Mouse (Mus musculus): ENCODE measurements at regions not wholly inside any gene's neighbourhood (a gene's known extent, or its start where the extent isn't known, plus 50 kb on each side); places are given as distances from the start of the nearest gene placed in this dataset.

DNA sequence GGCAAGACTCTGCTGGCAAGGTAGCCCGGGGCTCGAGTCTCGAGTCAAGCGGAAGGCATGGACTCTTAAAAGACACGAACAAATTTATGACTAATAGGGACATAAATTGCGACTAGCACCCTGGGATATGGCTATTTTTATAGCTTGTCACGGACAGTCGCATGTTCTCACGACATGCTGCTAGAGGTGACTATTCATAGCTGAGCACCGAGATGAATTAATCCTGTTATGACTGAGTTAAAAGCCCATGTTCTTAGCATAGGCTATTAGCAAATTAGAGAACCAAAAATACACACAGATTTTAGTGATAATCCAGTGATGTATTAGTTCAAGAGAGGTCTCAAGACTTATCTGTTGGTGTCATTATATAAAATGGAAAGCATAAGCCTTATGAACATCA lies 539.2 kb downstream of the Gm19410 start:
- ATAC-seq (ENCODE audit: extremely low read depth, insufficient number of reproducible peaks, low FRiP score, poor library complexity, severe bottlenecking), result no peak

DNA sequence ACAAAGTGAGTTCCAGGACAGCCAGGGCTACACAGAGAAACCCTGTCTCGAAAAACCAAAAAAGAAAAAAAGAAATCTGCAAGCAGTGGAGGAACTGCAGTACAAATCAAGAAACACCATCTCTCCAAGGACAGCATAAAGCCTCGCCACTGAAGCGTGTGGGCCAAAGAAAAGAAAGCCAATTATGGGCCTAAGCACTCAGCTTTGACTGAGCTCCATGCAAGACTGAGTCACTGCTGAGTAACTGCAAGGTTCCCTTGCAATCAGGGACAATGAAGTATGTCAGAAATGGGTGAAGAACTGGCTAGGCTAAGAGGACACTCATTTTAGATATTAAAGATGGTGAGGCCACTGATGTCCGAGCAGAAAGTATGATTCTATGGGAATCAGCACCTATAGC lies 540.7 kb downstream of the Gm19410 start:
- ATAC-seq (ENCODE audit: extremely low read depth, insufficient number of reproducible peaks, low FRiP score, poor library complexity, severe bottlenecking), result no peak

DNA sequence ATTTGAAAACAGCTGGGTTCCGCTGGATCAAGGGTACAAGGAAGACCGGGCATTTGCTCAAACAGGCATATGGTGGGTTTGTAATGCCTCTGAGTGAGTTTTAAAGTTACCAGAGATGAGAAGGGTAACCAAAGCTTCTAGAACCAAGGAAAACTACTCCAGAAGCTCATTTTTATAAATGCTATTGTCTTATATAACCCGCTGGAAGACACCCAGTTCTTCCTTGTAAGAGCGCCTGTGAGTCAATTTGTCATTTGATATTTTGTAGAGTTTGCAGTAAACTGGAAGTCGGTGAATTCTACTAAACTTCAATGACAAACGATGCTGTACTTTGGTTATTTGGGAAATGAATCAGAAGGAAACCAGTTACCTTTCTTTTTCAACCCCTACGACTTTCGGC lies 541.9 kb downstream of the Gm19410 start:
- no peak for ATAC-seq (ENCODE audit: extremely low read depth, insufficient number of reproducible peaks, low FRiP score, poor library complexity, severe bottlenecking)

DNA sequence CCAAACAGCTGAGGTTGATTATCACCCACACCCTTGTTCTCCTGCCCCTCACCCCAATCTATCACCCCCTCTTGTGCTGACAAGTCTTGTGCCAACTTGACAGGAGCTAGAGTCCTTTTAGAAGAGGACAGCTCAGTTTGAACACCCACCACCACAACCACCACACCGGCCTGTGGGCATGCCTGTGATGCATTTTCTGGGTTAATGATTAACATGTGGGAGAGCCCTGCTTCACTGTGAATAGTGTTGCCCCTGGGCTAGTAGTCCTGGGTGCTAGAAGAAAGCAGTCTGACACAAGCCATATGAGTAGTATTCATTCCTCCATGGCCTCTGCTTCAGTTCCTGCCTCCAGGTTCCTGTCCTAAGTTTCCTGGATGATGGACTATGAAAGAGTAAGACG lies 542.5 kb downstream of the Gm19410 start:
- ATAC-seq (ENCODE audit: extremely low read depth, insufficient number of reproducible peaks, low FRiP score, poor library complexity, severe bottlenecking), result no peak

DNA sequence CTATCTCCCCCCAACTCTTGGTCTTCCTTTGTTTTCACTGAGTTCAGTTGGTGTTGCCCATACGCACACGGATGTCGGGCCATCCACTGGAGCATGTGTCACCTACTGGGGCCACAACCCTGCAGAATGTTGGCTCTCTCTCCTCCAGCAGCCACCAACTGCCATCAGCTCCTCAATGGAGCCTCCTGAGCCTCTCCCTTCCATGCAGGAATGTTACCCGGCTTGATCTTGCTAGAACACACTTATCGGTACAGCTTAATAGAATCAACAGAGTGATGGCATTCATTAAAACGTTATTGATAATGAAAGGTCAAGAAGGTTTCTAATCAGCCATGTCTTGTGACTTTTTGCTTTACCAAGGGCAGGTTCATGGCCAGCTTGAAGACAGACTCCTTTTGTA lies 543.7 kb downstream of the Gm19410 start:
- no peak for ATAC-seq (ENCODE audit: extremely low read depth, insufficient number of reproducible peaks, low FRiP score, poor library complexity, severe bottlenecking)

DNA sequence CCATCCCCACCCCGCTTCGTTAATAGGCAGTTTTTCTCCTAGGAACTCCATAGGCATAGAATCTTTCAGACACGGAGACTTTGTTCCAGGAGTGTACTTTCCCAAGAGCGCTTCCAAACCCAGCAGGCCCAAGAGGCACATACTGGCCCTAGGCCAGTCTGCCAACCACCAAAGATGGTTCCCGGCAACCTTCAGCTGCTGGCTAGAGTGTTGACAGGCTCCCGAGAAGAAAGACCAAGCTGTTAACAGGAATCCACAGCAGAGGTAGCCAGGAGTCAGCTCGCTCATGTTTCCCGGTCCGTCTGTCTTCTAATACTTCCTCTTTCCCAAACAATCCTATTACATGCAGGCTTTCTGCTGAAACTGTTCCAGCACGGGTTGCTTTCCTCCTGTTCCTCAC lies 544.4 kb downstream of the Gm19410 start:
- ATAC-seq (ENCODE audit: extremely low read depth, insufficient number of reproducible peaks, low FRiP score, poor library complexity, severe bottlenecking), result no peak

DNA sequence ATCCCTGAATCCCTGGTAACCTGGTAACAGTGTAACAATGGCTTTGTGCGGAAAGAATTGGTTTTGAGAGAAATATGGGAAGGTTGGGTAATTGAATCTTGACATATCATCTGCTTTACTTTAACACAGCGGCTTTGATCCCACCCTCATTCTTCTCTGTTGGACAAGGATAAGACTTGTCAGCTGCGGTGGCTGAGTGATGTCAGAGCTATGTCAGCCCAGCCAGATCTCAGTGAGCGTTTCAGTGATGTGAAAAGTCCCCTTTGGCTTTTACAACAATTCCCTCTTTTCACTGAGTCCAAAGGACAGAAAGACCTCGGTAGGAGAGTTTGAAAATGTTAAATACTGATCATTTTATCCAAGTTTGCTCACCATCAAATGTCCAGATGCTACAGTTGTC lies 546.1 kb downstream of the Gm19410 start:
- ATAC-seq (ENCODE audit: extremely low read depth, insufficient number of reproducible peaks, low FRiP score, poor library complexity, severe bottlenecking), result no peak

DNA sequence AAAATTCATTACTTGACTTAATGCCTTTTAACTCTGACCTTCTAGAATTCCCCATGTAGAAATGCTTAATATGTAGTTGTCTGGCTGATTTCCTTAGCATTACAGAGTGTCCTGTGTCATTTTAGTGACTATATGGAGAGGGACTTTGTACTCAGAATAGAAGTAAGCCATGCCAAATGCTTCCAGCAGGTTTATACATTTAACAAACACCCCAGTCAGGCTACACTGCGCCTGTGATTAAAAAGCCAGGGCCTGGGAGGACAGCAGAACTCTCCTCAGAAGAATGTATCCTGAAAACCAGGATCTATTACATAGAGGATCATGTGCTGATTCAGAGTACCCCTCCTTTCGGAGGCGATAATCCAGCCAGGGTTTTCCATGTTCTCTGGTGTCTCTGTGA lies 547.4 kb downstream of the Gm19410 start:
- ATAC-seq (ENCODE audit: extremely low read depth, insufficient number of reproducible peaks, low FRiP score, poor library complexity, severe bottlenecking), result no peak

DNA sequence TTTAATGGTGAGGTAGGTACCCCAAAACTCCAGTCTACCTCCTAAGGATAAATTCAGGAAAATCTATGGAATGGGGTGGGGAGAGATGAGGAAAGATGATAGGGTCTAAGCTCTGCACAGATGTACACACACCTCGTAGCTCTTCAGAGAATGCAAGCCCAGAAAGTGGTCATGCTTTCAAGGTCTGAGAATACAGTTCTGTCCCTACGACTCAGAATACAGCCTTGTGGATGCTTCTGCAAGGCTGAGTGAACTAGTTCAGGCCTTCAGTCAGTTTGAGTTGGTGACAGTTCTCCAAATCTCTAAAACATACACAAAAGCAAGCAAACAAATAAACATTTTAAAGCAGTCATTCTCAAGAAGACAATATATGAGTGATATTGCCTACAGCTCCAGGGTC lies 552.8 kb downstream of the Gm19410 start:
- ATAC-seq (ENCODE audit: extremely low read depth, insufficient number of reproducible peaks, low FRiP score, poor library complexity, severe bottlenecking), result no peak

DNA sequence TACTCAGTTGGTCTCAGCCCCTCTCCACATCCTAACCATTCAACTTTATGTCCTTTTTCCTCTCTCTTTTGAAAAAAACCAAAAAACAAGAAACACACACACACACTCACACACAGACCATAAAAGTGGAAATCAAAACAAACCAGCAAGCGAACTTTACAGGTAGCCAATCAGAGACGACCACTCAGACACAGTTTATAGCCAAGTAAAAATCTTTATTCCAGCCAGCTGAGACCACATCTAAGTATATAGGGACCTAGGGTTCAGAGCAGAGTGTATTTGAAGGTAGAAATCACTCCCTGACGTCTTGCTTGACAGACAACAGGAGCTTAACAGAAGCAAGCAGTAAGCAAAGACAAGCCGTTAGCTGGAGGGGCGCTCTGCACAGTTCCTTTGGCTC lies 553.3 kb downstream of the Gm19410 start:
- ATAC-seq (ENCODE audit: extremely low read depth, insufficient number of reproducible peaks, low FRiP score, poor library complexity, severe bottlenecking), result no peak

DNA sequence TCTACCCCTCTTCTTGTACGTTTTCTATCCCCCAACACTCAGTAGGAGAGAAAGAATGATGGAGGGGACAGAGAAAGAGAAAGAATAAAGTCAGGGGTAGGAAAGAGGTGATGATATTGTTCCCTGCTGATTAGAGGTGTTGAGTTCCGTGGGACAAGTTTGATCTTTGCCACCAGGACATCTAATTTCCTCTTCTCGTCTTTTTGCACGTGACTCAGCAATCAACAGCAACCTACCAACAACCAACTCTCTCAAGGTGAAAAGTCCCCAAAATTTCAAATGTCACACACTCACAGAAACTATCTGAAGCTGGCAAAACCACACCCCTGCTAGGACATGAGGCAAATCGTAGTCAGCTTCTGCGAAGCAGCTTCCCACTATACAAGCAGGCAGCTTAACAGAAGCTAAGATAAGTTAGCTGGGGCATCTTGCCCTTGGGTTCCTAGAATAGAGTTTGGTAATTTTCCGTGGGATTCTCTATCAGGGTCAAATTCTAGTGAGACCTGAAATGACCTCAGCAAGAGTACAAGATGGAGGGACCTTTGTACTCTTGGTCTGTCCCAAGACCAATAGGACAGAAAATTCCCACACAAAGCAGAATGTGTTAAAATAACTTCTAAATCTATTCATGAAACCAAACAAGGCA lies 553.8 kb downstream of the Gm19410 start:
- ATAC-seq (ENCODE audit: extremely low read depth, insufficient number of reproducible peaks, low FRiP score, poor library complexity, severe bottlenecking), result no peak

DNA sequence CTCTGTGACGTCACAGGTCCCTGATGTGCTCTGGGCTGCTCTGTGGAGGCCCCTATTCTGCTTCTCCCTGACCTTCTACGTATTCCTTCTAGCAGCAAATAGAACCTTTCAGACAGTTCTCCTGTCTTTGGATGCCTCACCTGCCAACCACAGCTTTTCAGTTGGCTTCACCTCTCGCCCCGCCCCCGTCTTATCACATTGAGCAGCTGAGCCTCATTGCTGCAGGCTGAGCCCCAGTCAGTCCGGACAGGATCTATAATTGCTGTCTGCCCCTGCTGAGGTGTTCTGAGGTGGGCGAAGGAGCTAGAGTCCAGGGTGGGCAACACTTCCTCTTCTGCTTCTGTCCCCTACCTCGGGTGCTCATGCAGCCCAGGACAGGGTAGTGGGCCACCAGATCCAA lies 556.5 kb downstream of the Gm19410 start:
- no peak for ATAC-seq (ENCODE audit: extremely low read depth, insufficient number of reproducible peaks, low FRiP score, poor library complexity, severe bottlenecking)

DNA sequence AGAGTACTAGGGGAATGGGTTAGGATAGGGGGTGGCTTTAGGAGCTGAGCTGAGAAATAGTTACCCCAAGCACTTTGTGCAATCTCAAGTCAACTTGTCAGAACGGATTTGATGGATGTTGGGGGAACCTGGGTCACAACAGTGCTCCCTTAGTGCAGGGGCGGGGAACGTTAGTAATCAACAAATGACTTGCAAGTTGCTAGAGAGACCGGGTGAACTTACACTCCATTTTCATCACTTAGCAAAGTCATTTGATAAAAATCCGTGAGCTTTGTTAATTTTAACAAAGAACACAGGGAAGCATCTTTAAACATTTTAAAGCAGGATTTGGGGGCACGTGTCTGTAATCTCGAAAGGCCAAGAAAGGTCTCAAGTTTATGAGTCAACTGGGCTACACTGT lies 557.0 kb downstream of the Gm19410 start:
- no peak for ATAC-seq (ENCODE audit: extremely low read depth, insufficient number of reproducible peaks, low FRiP score, poor library complexity, severe bottlenecking)

DNA sequence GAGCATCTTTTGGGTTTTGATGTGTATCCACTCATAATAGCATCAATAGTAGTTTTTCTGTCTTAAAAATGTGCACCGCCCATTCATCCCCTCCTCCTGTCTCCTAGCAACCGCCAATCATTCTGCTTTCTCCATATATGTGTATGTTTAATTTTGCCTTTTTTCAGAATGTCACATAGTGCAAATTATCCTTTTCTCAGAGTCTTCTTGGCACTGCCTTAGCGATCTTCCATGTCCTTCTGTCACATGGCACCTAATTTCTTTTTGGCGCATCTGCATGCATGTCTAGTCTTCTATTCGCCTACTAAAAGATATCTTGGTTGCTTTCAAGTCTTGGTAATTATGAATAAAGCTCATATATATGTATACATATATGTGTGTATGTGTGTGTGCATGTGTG lies 573.0 kb downstream of the Gm19410 start:
- ATAC-seq (ENCODE audit: extremely low read depth, insufficient number of reproducible peaks, low FRiP score, poor library complexity, severe bottlenecking), result no peak

DNA sequence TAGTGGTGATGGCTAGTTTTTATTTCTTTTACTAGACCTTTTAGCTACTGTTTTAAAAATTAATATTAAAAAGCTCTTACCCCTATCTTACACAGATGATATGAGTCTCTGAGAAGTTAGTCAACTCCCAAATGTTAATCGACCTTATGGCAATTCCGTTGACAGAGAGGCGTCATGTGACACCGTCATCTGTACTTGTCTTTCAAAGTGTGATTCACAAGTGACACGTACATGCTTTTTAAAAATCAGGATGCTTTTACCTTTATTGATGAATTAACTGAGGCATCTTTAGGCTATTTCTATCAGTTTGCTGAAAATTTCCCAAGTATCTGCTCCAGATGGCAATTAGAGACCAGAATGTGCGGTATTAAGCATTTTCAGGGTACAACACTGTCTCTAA lies 573.9 kb downstream of the Gm19410 start:
- no peak for ATAC-seq (ENCODE audit: extremely low read depth, insufficient number of reproducible peaks, low FRiP score, poor library complexity, severe bottlenecking)

DNA sequence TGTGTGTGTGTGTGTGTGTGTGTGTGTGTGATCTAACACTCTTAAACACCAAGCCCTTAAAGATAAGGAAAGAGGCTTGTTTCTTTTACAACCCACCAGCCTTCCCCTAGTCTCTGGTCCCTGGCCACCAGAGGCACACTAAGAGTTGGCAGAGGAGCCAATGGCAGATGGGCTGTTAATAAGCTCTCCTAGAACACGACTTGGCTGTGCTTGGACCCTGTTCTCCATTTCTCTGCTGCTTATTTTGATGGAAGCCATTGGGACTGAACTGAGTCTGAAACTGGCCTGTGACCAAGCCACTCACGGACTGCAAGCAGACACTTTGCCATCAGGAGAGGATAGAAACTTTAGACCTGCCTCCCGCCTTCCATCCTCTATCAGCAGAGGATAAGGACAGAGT lies 574.9 kb downstream of the Gm19410 start:
- ATAC-seq (ENCODE audit: extremely low read depth, insufficient number of reproducible peaks, low FRiP score, poor library complexity, severe bottlenecking), result no peak

DNA sequence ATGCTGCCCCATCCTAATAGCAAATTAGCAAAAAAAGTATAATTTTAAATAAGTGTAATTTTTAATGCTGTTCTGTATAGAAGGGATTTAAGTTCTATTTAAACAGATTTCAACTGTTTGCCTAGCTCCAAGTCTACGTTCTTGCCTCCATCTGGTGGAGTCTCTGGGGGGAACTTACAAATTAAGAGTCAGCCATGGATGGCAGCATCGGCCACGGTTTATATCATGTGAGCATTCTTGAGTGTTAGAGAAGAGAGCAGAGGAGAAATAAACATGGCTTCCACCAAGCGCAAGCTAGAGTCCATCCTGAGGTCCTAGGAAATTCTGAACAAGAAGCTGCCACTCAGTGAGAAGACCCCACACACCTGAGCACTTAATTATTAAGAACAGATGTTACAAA lies 576.4 kb downstream of the Gm19410 start:
- no peak for ATAC-seq (ENCODE audit: extremely low read depth, insufficient number of reproducible peaks, low FRiP score, poor library complexity, severe bottlenecking)

DNA sequence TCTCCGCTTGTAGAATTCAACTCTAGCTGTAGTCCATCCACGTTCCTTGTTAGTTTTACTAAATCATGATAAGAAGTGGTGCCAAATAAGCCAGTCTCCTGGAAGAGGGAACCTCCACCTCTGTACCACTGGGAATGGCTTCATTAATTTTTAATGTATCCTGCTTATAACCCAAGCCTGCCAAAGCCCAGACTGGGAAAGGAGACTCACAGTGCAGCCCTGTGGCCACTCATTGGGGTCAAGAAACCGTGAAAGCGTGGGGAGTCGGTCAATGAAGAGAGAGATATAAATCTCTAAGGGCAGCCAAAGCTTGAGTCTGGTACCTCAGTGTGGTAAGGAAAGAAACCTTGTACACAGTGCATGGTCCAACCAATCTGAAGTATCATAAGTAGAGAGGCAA lies 577.1 kb downstream of the Gm19410 start:
- ATAC-seq (ENCODE audit: extremely low read depth, insufficient number of reproducible peaks, low FRiP score, poor library complexity, severe bottlenecking), result no peak

DNA sequence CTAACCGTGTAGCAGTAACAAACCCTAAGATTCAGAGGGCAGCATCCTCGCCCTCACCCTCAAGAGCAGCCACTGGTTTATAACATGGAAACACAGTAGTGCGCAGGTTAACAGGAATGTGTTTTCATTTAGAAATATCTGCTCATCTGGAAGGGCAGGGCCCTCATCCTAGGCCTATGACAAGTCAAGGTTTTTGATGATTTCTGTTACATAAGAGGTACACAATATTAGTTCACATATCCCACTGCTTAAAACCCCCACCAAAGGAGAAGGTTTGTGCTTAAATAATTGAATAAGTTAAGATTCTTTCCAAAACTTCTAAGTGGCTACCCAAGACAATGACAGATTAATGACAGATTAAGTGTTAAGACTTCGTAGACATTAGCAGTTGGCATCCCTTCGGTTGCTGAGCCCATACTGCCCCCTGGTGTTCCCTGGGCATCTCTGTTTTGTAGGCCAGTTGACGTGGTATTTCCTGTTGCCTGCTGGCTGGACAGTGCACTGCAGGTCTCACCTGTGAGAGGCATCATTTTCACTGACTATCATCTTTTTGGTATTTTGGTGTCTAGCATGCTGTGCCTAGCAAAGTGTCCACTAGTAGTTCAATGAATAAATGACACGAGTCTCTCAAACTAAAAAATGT lies 581.2 kb downstream of the Gm19410 start:
- peak; percentile 96 for ATAC-seq (ENCODE audit: extremely low read depth, insufficient number of reproducible peaks, low FRiP score, poor library complexity, severe bottlenecking)

DNA sequence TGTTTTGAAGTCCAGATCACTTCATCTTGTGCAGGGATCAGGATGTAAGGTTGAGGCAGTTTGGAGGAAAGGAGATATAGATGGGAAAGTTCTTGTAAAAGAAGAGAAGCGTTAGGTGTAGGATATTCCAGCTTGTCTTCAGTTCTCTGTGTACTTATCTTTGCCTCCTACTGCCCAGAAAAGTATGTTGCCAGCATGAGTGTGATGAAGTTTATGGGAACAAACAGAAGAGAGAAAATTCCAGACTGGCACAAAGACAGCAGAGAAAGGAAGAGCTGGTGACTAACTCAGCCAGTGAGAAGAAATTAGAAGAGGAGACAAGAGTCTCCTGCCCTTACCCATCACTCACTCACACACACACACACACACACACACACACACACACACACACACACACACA lies 582.5 kb downstream of the Gm19410 start:
- no peak for ATAC-seq (ENCODE audit: extremely low read depth, insufficient number of reproducible peaks, low FRiP score, poor library complexity, severe bottlenecking)

DNA sequence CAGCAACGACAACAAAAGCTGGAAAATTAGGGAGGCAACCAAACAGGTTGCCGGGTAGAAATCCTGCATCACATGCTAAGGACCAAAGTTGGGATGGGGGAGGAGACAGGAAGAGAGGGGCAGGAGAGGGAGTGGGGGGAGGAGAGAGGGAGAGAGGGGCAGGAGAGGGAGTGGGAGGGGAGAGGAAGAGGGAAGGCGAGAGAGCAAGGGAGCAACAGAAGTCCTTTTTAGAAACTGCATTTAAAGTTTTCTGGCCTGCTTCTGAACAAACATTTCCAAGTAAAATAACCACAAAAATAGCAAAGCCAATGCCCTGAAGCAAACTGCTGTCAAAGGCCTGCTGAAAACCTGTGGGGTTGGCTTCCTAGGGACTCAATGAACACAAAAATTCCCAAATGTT lies 589.3 kb downstream of the Gm19410 start:
- ATAC-seq (ENCODE audit: extremely low read depth, insufficient number of reproducible peaks, low FRiP score, poor library complexity, severe bottlenecking), result no peak

All from neutrophil, adult 5-6 weeks (primary cell).